23 mouse cellular contexts compared by ENCODE assay signal in genomic region chr8:120768454-120769218, GRCm38 (mm10). TPM values are rescaled to one million over a fixed set of nuclear protein-coding genes. Genes with fewer than 3 reads are reported as not detected.
A peak's percentile ranks its signal among the peaks of the same experiment; 100 is the strongest.
DNase-seq lines count a peak whose midpoint lies in the region; ATAC-seq and TF ChIP-seq lines count a peak whose summit lies in the region.
"Had no signal": no experiment of that assay in that cellular context is flagged by ENCODE, and none has a peak within 500 bp of the region (broad histone marks: within the 10 kb centered on the region; RNA-seq: fewer than 3 reads in every experiment).

No protein-coding gene starts in this region.

- H3K79me2 ChIP-seq in heart, adult 2 months (replicated peaks; ENCODE audit: control insufficient read depth, insufficient read depth, low read length), result no peaks in the 10 kb centered on the region

- no peak for TF ChIP-seq CTCF in gastrocnemius, adult 2 months (IDR thresholded peaks at IDR 0.05)
- TF ChIP-seq CTCF in heart, adult 2 months (IDR thresholded peaks at IDR 0.05), result no peak
- TF ChIP-seq CTCF in heart, postnatal 0 days (IDR thresholded peaks at IDR 0.05; ENCODE audit: low read depth), result no peak

- H3K9me3 ChIP-seq in heart, postnatal 0 days (replicated peaks; ENCODE audit: control insufficient read depth, low read length), result no peaks in the 10 kb centered on the region
- no peaks in the 10 kb centered on the region for H3K9me3 ChIP-seq in liver, embryonic 12.5 days (replicated peaks)
- no peaks in the 10 kb centered on the region for H3K9me3 ChIP-seq in liver, embryonic 11.5 days (ENCODE audit: control insufficient read depth, low read length)
- H3K9me3 ChIP-seq: forebrain, embryonic 15.5 days; hindbrain, embryonic 13.5 days; liver, embryonic 13.5 days; lung, embryonic 15.5 days; megakaryocyte, embryonic 14.5 days; midbrain, embryonic 15.5 days had no signal

- intact Hi-C loops in gastrocnemius, adult 2 months (cut with DNase I), result loop anchor here (2.0 kb wide), 1 partner anchor 16 kb away; no protein-coding TSS in a partner anchor
- intact Hi-C loops in heart, adult 2 months (cut with DNase I), result no loop called here

- ATAC-seq in heart, postnatal 0 days (ENCODE audit: insufficient read depth, low read depth), result 0 out of 2 replicates have a peak, but pooled peaks have one; percentile 18
- no peak for ATAC-seq in liver, embryonic 12.5 days
- no peak for ATAC-seq in liver, embryonic 11.5 days (replicated peaks; ENCODE audit: low FRiP score)
- ATAC-seq: forebrain, embryonic 15.5 days; midbrain, embryonic 15.5 days had no signal

- no peaks in the 10 kb centered on the region for H3K27me3 ChIP-seq in heart, adult 2 months (ENCODE audit: control insufficient read depth, insufficient read depth, low read length)
- H3K27me3 ChIP-seq in heart, postnatal 0 days (ENCODE audit: control insufficient read depth, insufficient read depth, low read length), result no peaks in the 10 kb centered on the region
- H3K27me3 ChIP-seq in liver, embryonic 12.5 days (replicated peaks), result peaks cover 10% of the 10 kb centered on the region; the same call in 1 of the 2 replicates
- no peaks in the 10 kb centered on the region for H3K27me3 ChIP-seq in liver, embryonic 11.5 days (replicated peaks; ENCODE audit: control insufficient read depth, insufficient read depth, low read length)
- H3K27me3 ChIP-seq: forebrain, embryonic 15.5 days; liver, embryonic 13.5 days; midbrain, embryonic 15.5 days had no signal

- H3K4me1 ChIP-seq in heart, adult 2 months (ENCODE audit: control insufficient read depth, insufficient read depth, low read length), result no peaks in the 10 kb centered on the region; the same call in 1 of the 2 replicates
- H3K4me1 ChIP-seq in heart, postnatal 0 days (ENCODE audit: control insufficient read depth, insufficient read depth), result peaks cover 15% of the 10 kb centered on the region
- 0 out of 2 replicates have a peak, but pooled peaks cover 12% of the 10 kb centered on the region for H3K4me1 ChIP-seq in liver, embryonic 12.5 days
- no peaks in the 10 kb centered on the region; the same call in 1 of the 2 replicates for H3K4me1 ChIP-seq in liver, embryonic 11.5 days (replicated peaks; ENCODE audit: control insufficient read depth, insufficient read depth, low read length)
- H3K4me1 ChIP-seq: forebrain, embryonic 15.5 days; hindbrain, embryonic 13.5 days; liver, embryonic 13.5 days; lung, embryonic 15.5 days; midbrain, embryonic 15.5 days had no signal

- 22% methylated on average over 12 of the region's 12 CpGs for WGBS in heart, adult 2 months
- 23% methylated on average over 12 of the region's 12 CpGs for WGBS in heart, postnatal 0 days
- WGBS in liver, embryonic 12.5 days (ENCODE audit: insufficient replicate concordance), result 29% methylated on average over 12 of the region's 12 CpGs
- WGBS in liver, embryonic 11.5 days, result 37% methylated on average over 12 of the region's 12 CpGs

- DNase-seq in gastrocnemius, adult 2 months, result peak; percentile 76
- DNase-seq in gastrocnemius, postnatal 10 days, result no peak
- peak in 1 of 2 experiments; percentile 34 for DNase-seq in heart, adult 2 months
- DNase-seq in heart, postnatal 0 days (ENCODE audit: low spot score), result no peak
- DNase-seq in skeletal muscle tissue, adult 2 months (ENCODE audit: low read depth, low spot score), result peak; percentile 58
- no peak for DNase-seq in lung, postnatal 14 days
- DNase-seq in liver, embryonic 11.5 days (ENCODE audit: low spot score), result no peak
- DNase-seq: adrenal gland, adult 8-10 months; cerebellum, adult 18-20 months; kidney, postnatal 10 days; left cerebral cortex, postnatal 4 days; liver, embryonic 13.5 days; right cerebral cortex, adult 18-20 months; spleen, adult 18-20 months had no signal

- peak overlapping the region; percentile 68 for H3K4me3 ChIP-seq in gastrocnemius, adult 2 months
- H3K4me3 ChIP-seq in heart, adult 2 months, result 0 out of 2 replicates have a peak overlapping the region, but pooled peaks have one; percentile 14
- H3K4me3 ChIP-seq in heart, postnatal 0 days (ENCODE audit: low read depth, low read length), result no peak overlapping the region
- H3K4me3 ChIP-seq in liver, embryonic 12.5 days, result no peak overlapping the region
- H3K4me3 ChIP-seq in liver, embryonic 11.5 days (ENCODE audit: low read depth, low read length), result no peak overlapping the region
- H3K4me3 ChIP-seq: erythroblast, embryonic 14.5 days; forebrain, embryonic 15.5 days; hindbrain, embryonic 13.5 days; layer of hippocampus, adult 2 months; liver, embryonic 13.5 days; lung, embryonic 15.5 days; megakaryocyte, embryonic 14.5 days; midbrain, embryonic 15.5 days had no signal

- TF ChIP-seq POLR2A in heart, adult 2 months (IDR thresholded peaks at IDR 0.05; ENCODE audit: insufficient read depth, low read depth, low read length), result no peak

- no peaks in the 10 kb centered on the region for H3K36me3 ChIP-seq in heart, adult 2 months (ENCODE audit: control insufficient read depth, insufficient read depth, low read length)
- H3K36me3 ChIP-seq in heart, postnatal 0 days (replicated peaks; ENCODE audit: control insufficient read depth, insufficient read depth, low read length), result no peaks in the 10 kb centered on the region
- no peaks in the 10 kb centered on the region for H3K36me3 ChIP-seq in liver, embryonic 12.5 days
- H3K36me3 ChIP-seq in liver, embryonic 11.5 days (ENCODE audit: control insufficient read depth, insufficient read depth, low read length), result no peaks in the 10 kb centered on the region
- H3K36me3 ChIP-seq: forebrain, embryonic 15.5 days; hindbrain, embryonic 13.5 days; liver, embryonic 13.5 days; lung, embryonic 15.5 days; midbrain, embryonic 15.5 days had no signal

- no peak for TF ChIP-seq EP300 in heart, adult 2 months (IDR thresholded peaks at IDR 0.05; ENCODE audit: insufficient read depth, low read depth, low read length)
- TF ChIP-seq EP300 in heart, postnatal 0 days (IDR thresholded peaks at IDR 0.05; ENCODE audit: low read depth), result no peak

- peak overlapping the region; percentile 95 for H3K27ac ChIP-seq in gastrocnemius, adult 2 months
- no peak overlapping the region for H3K27ac ChIP-seq in heart, adult 2 months
- H3K27ac ChIP-seq in heart, postnatal 0 days (ENCODE audit: low read depth), result peak overlapping the region; percentile 17; the same call in 1 of the 2 replicates
- H3K27ac ChIP-seq in liver, embryonic 12.5 days, result no peak overlapping the region
- H3K27ac ChIP-seq in liver, embryonic 11.5 days (ENCODE audit: low read depth, low read length), result no peak overlapping the region
- H3K27ac ChIP-seq: forebrain, embryonic 15.5 days; hindbrain, embryonic 13.5 days; layer of hippocampus, adult 2 months; liver, embryonic 13.5 days; lung, embryonic 15.5 days; midbrain, embryonic 15.5 days had no signal

- H3K4me2 ChIP-seq in heart, postnatal 0 days (ENCODE audit: low read depth, low read length), result peak overlapping the region; percentile 40
- H3K4me2 ChIP-seq in liver, embryonic 12.5 days, result no peak overlapping the region
- H3K4me2 ChIP-seq in liver, embryonic 11.5 days, result no peak overlapping the region
- H3K4me2 ChIP-seq: forebrain, embryonic 15.5 days; hindbrain, embryonic 13.5 days; liver, embryonic 13.5 days; lung, embryonic 15.5 days; midbrain, embryonic 15.5 days had no signal

- H3K9ac ChIP-seq in heart, adult 2 months (ENCODE audit: low read depth, low read length), result no peak overlapping the region
- H3K9ac ChIP-seq in heart, postnatal 0 days (replicated peaks; ENCODE audit: low read depth, low read length), result 0 out of 2 replicates have a peak overlapping the region, but pooled peaks have one; percentile 20
- no peak overlapping the region for H3K9ac ChIP-seq in liver, embryonic 12.5 days
- no peak overlapping the region for H3K9ac ChIP-seq in liver, embryonic 11.5 days (ENCODE audit: low read depth, low read length)
- H3K9ac ChIP-seq: forebrain, embryonic 15.5 days; hindbrain, embryonic 13.5 days; liver, embryonic 13.5 days; lung, embryonic 15.5 days; midbrain, embryonic 15.5 days had no signal

RNA-seq across cellular contexts. Expression of gene Irf8, which starts 32.5 kb away (rescaled TPM):
- 10 to 100 TPM in 1 of 2 experiments, 1 to 10 TPM in 1; 4.8 to 11.2 TPM for total RNA-seq in gastrocnemius, adult 2 months (2021)
- 1 to 10 TPM; 2.0 to 2.6 TPM for total RNA-seq in gastrocnemius, postnatal 10 days (2021)
- total RNA-seq in heart, adult 2 months (2021), result 1 to 10 TPM; 3.6 to 3.8 TPM
- polyA plus RNA-seq in heart, adult 2 months (2012; rRNA removed), result 4.2 and 4.9 TPM in 2 replicates
- total RNA-seq in heart, postnatal 0 days (2014; rRNA removed; ENCODE audit: low replicate concordance), result 13.9 and 15.2 TPM in 2 replicates
- 11.5 and 12.2 TPM in 2 replicates for polyA plus RNA-seq in heart, postnatal 0 days (2015; fragmentation: Nextera tagmentation; extraction: Ambion mirVana)
- polyA plus RNA-seq in liver, embryonic 12.5 days (2016; fragmentation: Nextera tagmentation; extraction: Ambion mirVana), result 10.6 TPM in 2 replicates
- polyA plus RNA-seq in liver, embryonic 11.5 days (2014; fragmentation: Nextera tagmentation; extraction: Ambion mirVana), result 10.5 and 12.3 TPM in 2 replicates
- total RNA-seq: MEL had no signal

Comparison
In these comparisons a context has a peak if more than half of its experiments do, and no peak if none do; other contexts are left out.
1. DNase-seq: peak in gastrocnemius, adult 2 months (single experiment) and skeletal muscle tissue, adult 2 months (single experiment); none in gastrocnemius, postnatal 10 days (single experiment), heart, postnatal 0 days (single experiment), lung, postnatal 14 days (single experiment) and liver, embryonic 11.5 days (single experiment).
2. H3K27ac ChIP-seq: peak in gastrocnemius, adult 2 months (single experiment) and heart, postnatal 0 days (single experiment); none in heart, adult 2 months (single experiment), liver, embryonic 12.5 days (single experiment) and liver, embryonic 11.5 days (single experiment).
3. H3K4me3 ChIP-seq: peak in gastrocnemius, adult 2 months (single experiment) and heart, adult 2 months (single experiment); none in heart, postnatal 0 days (single experiment), liver, embryonic 12.5 days (single experiment) and liver, embryonic 11.5 days (single experiment).